Mouse (Mus musculus) midbrain, embryonic 14.5 days (tissue): ENCODE measurements around the gene Tdo2. TPM values are rescaled to one million over a fixed set of nuclear protein-coding genes. Genes with fewer than 3 reads are reported as not detected.

Experiments used
- ATAC-seq: fragments of 200-750 bp; cut with Nextera tagmentation; 2 replicates; pipeline ENCODE4 v1.8.0; 2017; ENCODE audit warnings: moderate number of reproducible peaks, moderate library complexity; ENCODE audit not compliant: low FRiP score, low TSS enrichment
- DNase-seq: peaks from one replicate; pipeline ENCODE4 v3.0.0-alpha.2; 2015
- H3K27ac ChIP-seq: fragments of 300-500 bp; sonication (generic); replicated peaks from 2 replicates; pipeline ENCODE4 v1.5.1; 2014; ENCODE audit warnings: mild to moderate bottlenecking, low read depth, low read length, moderate library complexity
- H3K27me3 ChIP-seq: fragments of 300-500 bp; sonication (generic); 2 replicates; pipeline ENCODE4 v1.6.1; 2014; ENCODE audit warnings: low read length, control low read depth, mixed read lengths; ENCODE audit not compliant: control insufficient read depth, insufficient read depth
- H3K36me3 ChIP-seq: fragments of 300-500 bp; sonication (generic); 2 replicates; pipeline ENCODE4 v1.6.1; 2014; ENCODE audit warnings: low read length, control low read depth; ENCODE audit not compliant: control insufficient read depth, insufficient read depth
- H3K4me1 ChIP-seq: fragments of 300-500 bp; sonication (generic); 2 replicates; pipeline ENCODE4 v1.6.1; 2014; ENCODE audit warnings: mild to moderate bottlenecking, antibody characterized with exemption, low read length, control low read depth; ENCODE audit not compliant: control insufficient read depth, insufficient read depth
- H3K4me2 ChIP-seq: fragments of 300-500 bp; sonication (generic); 2 replicates; pipeline ENCODE4 v1.6.1; 2014; ENCODE audit warnings: mild to moderate bottlenecking, low read length, moderate library complexity
- H3K4me3 ChIP-seq: fragments of 300-500 bp; sonication (generic); replicated peaks from 2 replicates; pipeline ENCODE4 v1.5.1; 2014; ENCODE audit warnings: low read depth, low read length
- H3K9ac ChIP-seq: fragments of 300-500 bp; sonication (generic); replicated peaks from 2 replicates; pipeline ENCODE4 v1.6.1; 2014; ENCODE audit warnings: mild to moderate bottlenecking, low read length, moderate library complexity
- H3K9me3 ChIP-seq: fragments of 300-500 bp; sonication (generic); 2 replicates; pipeline ENCODE4 v1.6.1; 2016; ENCODE audit warnings: low read length, control low read depth, mixed read lengths; ENCODE audit not compliant: control insufficient read depth
- WGBS: fragments of 180-500 bp; shearing (Covaris S2); extraction: QIAGEN DNeasy Blood & Tissue Kit; methylation state at CpG from one replicate; pipeline ENCODE4 v1.1.7; 2014; 5-methylcytosine and 5-hydroxymethylcytosine counted together
- polyA plus RNA-seq: library from polyadenylated mRNA; unstranded; fragments of >200 nt; fragmentation: Nextera tagmentation; extraction: Ambion mirVana; gene quantifications from 2 replicates; pipeline ENCODE4 v1.2.1, GENCODE M21; 2014

Gene Tdo2
- polyA plus RNA-seq, 1 experiment from 2014 or later = 0.25 TPM

DNA sequence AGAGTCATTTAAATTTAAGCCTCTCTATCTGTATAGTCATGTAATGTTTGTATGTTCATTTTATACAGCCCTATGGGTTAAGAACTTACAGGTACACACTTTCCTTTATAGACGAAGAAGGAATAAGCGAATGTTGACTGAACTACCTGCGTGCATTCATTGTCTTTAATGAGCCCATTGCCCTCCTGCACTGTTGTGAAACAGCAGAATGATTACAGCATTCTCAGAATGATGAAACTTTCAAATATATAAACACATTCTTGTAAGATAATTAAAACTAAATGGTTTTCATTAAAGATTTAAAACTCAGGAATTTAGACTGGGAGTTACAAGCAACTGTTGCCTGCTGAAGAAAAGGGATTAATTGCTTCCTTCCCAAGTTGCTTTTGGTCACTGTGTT, 11.6 kb upstream of the Tdo2 start:
- ATAC-seq (no peak), DNase-seq (no peak)
- H3K9ac ChIP-seq = no peak overlapping the region
- 97% methylated on average over 3 of the region's 3 CpGs for WGBS
- no peaks in the 10 kb centered on the region for H3K9me3 ChIP-seq
- H3K36me3 ChIP-seq = no peaks in the 10 kb centered on the region
- no peaks in the 10 kb centered on the region for H3K4me1 ChIP-seq
- no peak overlapping the region for H3K4me3 ChIP-seq
- no peak overlapping the region for H3K4me2 ChIP-seq
- H3K27me3 ChIP-seq = no peaks in the 10 kb centered on the region
- no peak overlapping the region for H3K27ac ChIP-seq

- H3K4me3 ChIP-seq = no peak overlapping the region
- no peaks in the 10 kb centered on the region for H3K27me3 ChIP-seq
- no peaks in the 10 kb centered on the region for H3K36me3 ChIP-seq
- DNase-seq = no peak
- H3K4me1 ChIP-seq = no peaks in the 10 kb centered on the region
- no peak for ATAC-seq
- no peak overlapping the region for H3K27ac ChIP-seq
- WGBS = 95% methylated on average over 2 of the region's 2 CpGs
- H3K9ac ChIP-seq = no peak overlapping the region
- H3K9me3 ChIP-seq = no peaks in the 10 kb centered on the region
- no peak overlapping the region for H3K4me2 ChIP-seq
Observed at GRCm38 (mm10) chr3:81986103-81986502, 10.1 kb upstream of the Tdo2 start.

GRCm38 (mm10) chr3:81985100-81985499, 9.1 kb upstream of the Tdo2 start:
- WGBS = 69% methylated on average over 1 of the region's 1 CpGs
- Histone ChIP-seq H3K4me3 (no peak overlapping the region), H3K9ac (no peak overlapping the region), H3K36me3 (no peaks in the 10 kb centered on the region), H3K4me2 (no peak overlapping the region), H3K27ac (no peak overlapping the region), H3K9me3 (no peaks in the 10 kb centered on the region), H3K27me3 (no peaks in the 10 kb centered on the region), H3K4me1 (no peaks in the 10 kb centered on the region)
- no peak for ATAC-seq
- no peak for DNase-seq

GRCm38 (mm10) chr3:81983120-81983895, 7.3 kb upstream of the Tdo2 start:
- Histone ChIP-seq H3K9me3 (no peaks in the 10 kb centered on the region), H3K4me3 (no peak overlapping the region), H3K9ac (no peak overlapping the region), H3K36me3 (no peaks in the 10 kb centered on the region), H3K4me2 (no peak overlapping the region), H3K4me1 (no peaks in the 10 kb centered on the region), H3K27me3 (no peaks in the 10 kb centered on the region), H3K27ac (no peak overlapping the region)
- 83% methylated on average over 8 of the region's 8 CpGs for WGBS
- no peak for ATAC-seq
- no peak for DNase-seq

GRCm38 (mm10) chr3:81981990-81982389, 6.0 kb upstream of the Tdo2 start, which contains the start of gene Asic5:
TSS of gene Asic5 (plus strand) at chr3:81982290.
- Histone ChIP-seq H3K27me3 (no peaks in the 10 kb centered on the region), H3K27ac (no peak within 1 kb of the TSS), H3K36me3 (no peaks in the 10 kb centered on the region), H3K4me2 (no peak within 1 kb of the TSS), H3K9ac (no peak within 1 kb of the TSS), H3K4me3 (no peak within 1 kb of the TSS), H3K4me1 (no peaks in the 10 kb centered on the region), H3K9me3 (no peaks in the 10 kb centered on the region)
- ATAC-seq (no peak), DNase-seq (no peak)
- WGBS = 92% methylated on average over 5 of the region's 5 CpGs

DNA sequence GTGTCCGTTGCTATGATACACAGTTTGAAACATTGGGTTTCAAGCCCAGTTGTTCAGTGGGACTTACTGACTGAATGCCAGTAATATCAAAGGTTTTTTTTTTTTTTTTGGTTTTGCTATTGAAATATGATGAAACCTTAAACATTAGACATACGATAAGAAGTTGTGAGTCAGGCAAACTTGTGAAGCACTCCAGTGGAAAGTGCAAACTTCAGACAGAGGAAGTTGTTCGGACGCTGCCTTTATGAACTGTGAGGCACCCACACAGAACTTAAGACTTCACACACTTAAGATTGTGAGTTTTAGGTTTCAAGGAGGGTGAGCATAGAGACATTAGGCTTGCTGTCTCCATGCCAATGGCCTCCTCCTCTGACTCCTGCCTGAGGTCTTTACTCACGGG, 5.6 kb upstream of the Tdo2 start:
- Histone ChIP-seq H3K9ac (no peak overlapping the region), H3K4me3 (no peak overlapping the region), H3K9me3 (no peaks in the 10 kb centered on the region), H3K27me3 (no peaks in the 10 kb centered on the region), H3K4me1 (no peaks in the 10 kb centered on the region), H3K4me2 (no peak overlapping the region), H3K27ac (no peak overlapping the region), H3K36me3 (no peaks in the 10 kb centered on the region)
- DNase-seq = no peak
- 94% methylated on average over 5 of the region's 5 CpGs for WGBS
- ATAC-seq = no peak

DNA sequence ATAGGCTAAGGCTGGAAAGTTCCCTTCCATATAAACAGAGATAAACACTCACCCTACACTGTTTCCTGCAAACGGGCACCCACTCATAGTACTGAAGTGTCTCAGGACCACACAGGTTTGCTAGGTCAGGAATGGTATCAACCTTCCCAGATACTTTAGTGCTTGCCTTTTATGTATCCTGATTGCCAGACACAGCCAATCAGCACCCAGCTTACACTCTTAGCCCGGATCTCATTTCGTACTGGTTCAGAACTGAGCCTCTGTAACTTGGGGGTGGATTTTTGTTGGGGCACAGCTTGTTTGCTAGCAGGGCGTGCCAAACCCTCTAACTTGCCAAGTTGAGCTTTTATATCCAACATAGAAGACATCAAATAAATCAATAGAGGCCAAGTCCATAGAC, 395 bp downstream of the Tdo2 start:
- WGBS = 82% methylated on average over 4 of the region's 4 CpGs

GRCm38 (mm10) chr3:81964596-81964995, 11.4 kb downstream of the Tdo2 start:
- WGBS = 69% methylated on average over 3 of the region's 3 CpGs
- Histone ChIP-seq H3K4me3 (no peak overlapping the region), H3K27me3 (no peaks in the 10 kb centered on the region), H3K4me1 (no peaks in the 10 kb centered on the region), H3K27ac (no peak overlapping the region), H3K36me3 (no peaks in the 10 kb centered on the region), H3K4me2 (no peak overlapping the region), H3K9ac (no peak overlapping the region), H3K9me3 (no peaks in the 10 kb centered on the region)
- no peak for DNase-seq
- no peak for ATAC-seq

More for the DNA sequence above, 395 bp downstream of the Tdo2 start:
- DNase-seq (no peak), ATAC-seq (no peak)
- Histone ChIP-seq H3K27me3 (no peaks in the 10 kb centered on the region), H3K36me3 (no peaks in the 10 kb centered on the region), H3K27ac (no peak overlapping the region), H3K9me3 (no peaks in the 10 kb centered on the region), H3K9ac (no peak overlapping the region), H3K4me3 (no peak overlapping the region), H3K4me2 (no peak overlapping the region), H3K4me1 (no peaks in the 10 kb centered on the region)

GRCm38 (mm10) chr3:81963768-81964167, 12.2 kb downstream of the Tdo2 start:
- no peaks in the 10 kb centered on the region for H3K9me3 ChIP-seq
- H3K27me3 ChIP-seq = no peaks in the 10 kb centered on the region
- H3K4me3 ChIP-seq = no peak overlapping the region
- no peak overlapping the region for H3K9ac ChIP-seq
- H3K27ac ChIP-seq = no peak overlapping the region
- no peaks in the 10 kb centered on the region for H3K36me3 ChIP-seq
- WGBS = 85% methylated on average over 5 of the region's 5 CpGs
- H3K4me1 ChIP-seq = no peaks in the 10 kb centered on the region
- H3K4me2 ChIP-seq = no peak overlapping the region
- no peak for DNase-seq
- no peak for ATAC-seq
